Mouse (Mus musculus) liver, embryonic 14.5 days (tissue): Measurements from ENCODE around the gene Eps8. TPM values are rescaled to one million over a fixed set of nuclear protein-coding genes. Genes with fewer than 3 reads are reported as not detected.

Experiments
- ATAC-seq: fragments of 200-750 bp; cut with Nextera tagmentation; 2 replicates; pipeline ENCODE4 v1.8.0; 2017; ENCODE audit warnings: moderate number of reproducible peaks, mild to moderate bottlenecking, moderate library complexity; ENCODE audit not compliant: insufficient read depth
- DNase-seq, 3 experiments: peaks; one replicate each; pipeline ENCODE4 v3.0.0-alpha.2; 2012 to 2013; ENCODE audit warnings: low read depth in 3 of 3, low spot score in 3 of 3
- H3K27ac ChIP-seq: fragments of 300-500 bp; sonication (generic); 2 replicates; pipeline ENCODE4 v1.5.1; 2014; ENCODE audit warnings: moderate library complexity, mild to moderate bottlenecking, control low read depth, inconsistent platforms
- H3K27me3 ChIP-seq: fragments of 300-500 bp; sonication (generic); 2 replicates; pipeline ENCODE4 v1.6.1; 2014; ENCODE audit warnings: mild to moderate bottlenecking, low read length, moderate library complexity; ENCODE audit not compliant: control insufficient read depth, insufficient read depth
- H3K36me3 ChIP-seq: fragments of 300-500 bp; sonication (generic); replicated peaks from 2 replicates; pipeline ENCODE4 v1.6.1; 2014; ENCODE audit warnings: low read depth; ENCODE audit not compliant: control insufficient read depth, insufficient read depth
- H3K4me1 ChIP-seq, 2 experiments: fragments of 200-500 bp in 1 of 2; fragments of 300-500 bp in 1 of 2; sonication (generic) in 1 of 2; replicated peaks; 2 replicates each; pipeline ENCODE4 v1.6.1; 2012 to 2014; ENCODE audit warnings: antibody characterized with exemption in 1 of 2, inconsistent platforms in 1 of 2, low read length in 1 of 2; ENCODE audit not compliant: control insufficient read depth in 2 of 2, insufficient read depth in 2 of 2
- H3K4me2 ChIP-seq: fragments of 300-500 bp; sonication (generic); 2 replicates; pipeline ENCODE4 v1.6.1; 2014; ENCODE audit warnings: low read depth, mild to moderate bottlenecking, control low read depth, moderate library complexity
- H3K4me3 ChIP-seq, 2 experiments: fragments of 200-500 bp in 1 of 2; fragments of 300-500 bp in 1 of 2; sonication (generic) in 1 of 2; 2 replicates each; pipeline ENCODE4 v1.5.1; 2012 to 2014; ENCODE audit warnings: low read depth in 2 of 2, low read length in 2 of 2, mild to moderate bottlenecking in 2 of 2, control low read depth in 1 of 2, inconsistent platforms in 1 of 2, moderate library complexity in 1 of 2; ENCODE audit not compliant: insufficient read depth in 1 of 2
- H3K9ac ChIP-seq: fragments of 300-500 bp; sonication (generic); replicated peaks from 2 replicates; pipeline ENCODE4 v1.6.1; 2014; ENCODE audit warnings: mild to moderate bottlenecking, control low read depth, moderate library complexity
- H3K9me3 ChIP-seq: fragments of 300-500 bp; sonication (generic); 2 replicates; pipeline ENCODE4 v1.6.1; 2016; ENCODE audit warnings: low read length, mixed read lengths; ENCODE audit not compliant: control insufficient read depth
- CTCF ChIP-seq: IDR thresholded peaks from 2 replicates; pipeline ENCODE4 v1.5.1; 2016; ENCODE audit warnings: antibody characterized with exemption, low read depth, control low read depth
- EP300 ChIP-seq: IDR thresholded peaks from 2 replicates; pipeline ENCODE4 v1.6.1; 2016; ENCODE audit warnings: antibody characterized with exemption, low read depth
- WGBS: fragments of 180-500 bp; shearing (Covaris S2); extraction: QIAGEN DNeasy Blood & Tissue Kit; methylation state at CpG from one replicate; pipeline ENCODE4 v1.1.7; 2014; ENCODE audit not compliant: insufficient replicate concordance; 5-methylcytosine and 5-hydroxymethylcytosine counted together
- polyA plus RNA-seq, 2 experiments: library from polyadenylated mRNA; depleted of rRNA in 1 of 2; stranded (reverse) in 1 of 2; unstranded in 1 of 2; fragments of >200 nt; fragmentation: Nextera tagmentation in 1 of 2; extraction: Ambion mirVana in 1 of 2; gene quantifications; 2 replicates each; pipeline versions ENCODE4 v1.2.1 to v1.2.3; 2012 to 2014

The Eps8 gene
- polyA plus RNA-seq, 2 experiments = 0.42 to 1.4 TPM

DNA sequence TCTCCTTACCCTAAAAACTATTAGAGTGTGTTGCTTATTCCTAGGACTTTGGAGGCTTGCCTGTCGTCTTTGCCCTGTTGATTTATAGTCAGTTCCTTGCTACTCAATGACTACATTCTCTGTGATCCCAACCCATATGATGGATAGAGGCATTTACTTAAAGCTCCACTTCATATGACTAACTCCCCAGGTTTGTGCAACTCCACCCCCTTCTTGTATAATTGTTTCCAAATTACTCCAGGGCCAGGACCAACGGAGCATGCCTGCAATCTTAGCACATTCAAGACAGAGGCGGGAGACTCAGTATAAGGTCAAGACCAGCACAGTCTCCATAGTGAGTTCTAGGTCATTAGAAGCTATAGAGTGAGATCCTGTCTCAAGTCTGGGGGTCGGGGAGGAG, 69.4 kb downstream of the Eps8 start:
- H3K9me3 ChIP-seq = no peaks in the 10 kb centered on the region
- no peak for TF ChIP-seq EP300
- TF ChIP-seq CTCF = no peak
- DNase-seq = no peak
- ATAC-seq = no peak
- H3K9ac ChIP-seq = no peak overlapping the region
- H3K4me3 ChIP-seq = no peak overlapping the region
- 56% methylated on average over 4 of the region's 4 CpGs for WGBS
- no peaks in the 10 kb centered on the region for H3K4me1 ChIP-seq
- H3K27ac ChIP-seq = no peak overlapping the region
- no peaks in the 10 kb centered on the region for H3K27me3 ChIP-seq
- H3K4me2 ChIP-seq = no peak overlapping the region
- H3K36me3 ChIP-seq = no peaks in the 10 kb centered on the region

DNA sequence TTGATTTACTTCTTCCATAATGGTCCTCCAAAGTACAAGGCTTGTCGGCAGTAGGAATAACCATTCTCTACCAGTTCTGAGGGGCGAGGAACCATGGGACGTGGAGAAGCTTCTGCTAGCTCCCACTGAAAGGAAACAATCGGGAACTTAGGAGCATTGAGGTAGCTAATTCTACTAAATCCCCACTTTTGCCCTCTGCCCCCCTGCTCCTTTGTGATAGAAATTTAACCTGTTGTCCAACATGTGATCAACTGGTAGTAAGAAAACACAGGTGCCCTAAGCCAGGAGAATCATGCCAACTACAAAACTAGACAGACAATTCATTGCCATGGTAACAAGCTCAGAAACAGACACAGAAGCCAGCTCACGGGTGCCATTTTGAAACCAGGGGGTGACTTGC, 71.6 kb downstream of the Eps8 start:
- H3K4me2 ChIP-seq = no peak overlapping the region
- no peak for DNase-seq
- H3K4me3 ChIP-seq = no peak overlapping the region
- no peak for ATAC-seq
- no peaks in the 10 kb centered on the region for H3K4me1 ChIP-seq
- TF ChIP-seq CTCF (no peak), EP300 (no peak)
- H3K27me3 ChIP-seq = no peaks in the 10 kb centered on the region
- WGBS = 66% methylated on average over 5 of the region's 5 CpGs
- H3K9me3 ChIP-seq = no peaks in the 10 kb centered on the region
- no peak overlapping the region for H3K27ac ChIP-seq
- no peaks in the 10 kb centered on the region for H3K36me3 ChIP-seq
- no peak overlapping the region for H3K9ac ChIP-seq

DNA sequence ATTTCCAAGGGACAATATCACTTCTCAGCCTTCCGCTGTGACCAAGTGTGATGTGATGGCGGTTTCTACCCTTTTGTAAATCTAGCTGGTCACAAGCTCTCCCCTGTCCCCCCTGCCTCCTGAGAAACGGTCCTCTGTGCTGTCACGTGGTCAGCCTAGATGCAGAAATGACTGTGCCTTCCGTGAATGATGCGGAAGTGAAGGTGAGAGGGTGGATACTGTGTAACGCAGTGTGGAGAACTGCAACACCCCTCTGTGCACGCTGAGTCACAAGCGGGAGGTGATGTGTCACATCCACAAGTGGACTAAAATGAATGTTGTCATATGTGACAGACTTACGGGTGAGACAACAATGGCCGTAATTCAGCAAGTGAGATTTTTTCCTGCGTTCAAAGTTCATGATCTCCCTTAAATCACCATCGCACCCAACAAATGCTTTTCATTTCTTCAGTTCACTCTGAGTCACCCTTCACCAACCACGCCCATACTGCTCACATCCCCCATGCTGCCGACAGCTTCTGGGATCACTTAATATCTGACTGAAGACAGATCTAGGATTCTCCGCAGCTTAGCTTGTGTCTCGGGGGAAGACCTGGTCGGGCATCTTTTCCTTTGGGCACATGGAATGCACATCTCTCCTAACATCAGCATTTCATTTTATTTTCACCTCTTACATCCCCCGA, 72.3 kb downstream of the Eps8 start:
- Histone ChIP-seq H3K27ac (no peak overlapping the region), H3K9me3 (no peaks in the 10 kb centered on the region), H3K4me3 (no peak overlapping the region), H3K36me3 (no peaks in the 10 kb centered on the region), H3K27me3 (no peaks in the 10 kb centered on the region), H3K4me1 (no peaks in the 10 kb centered on the region), H3K9ac (no peak overlapping the region), H3K4me2 (no peak overlapping the region)
- DNase-seq = no peak
- TF ChIP-seq CTCF (no peak), EP300 (no peak)
- 69% methylated on average over 19 of the region's 19 CpGs for WGBS
- no peak for ATAC-seq

DNA sequence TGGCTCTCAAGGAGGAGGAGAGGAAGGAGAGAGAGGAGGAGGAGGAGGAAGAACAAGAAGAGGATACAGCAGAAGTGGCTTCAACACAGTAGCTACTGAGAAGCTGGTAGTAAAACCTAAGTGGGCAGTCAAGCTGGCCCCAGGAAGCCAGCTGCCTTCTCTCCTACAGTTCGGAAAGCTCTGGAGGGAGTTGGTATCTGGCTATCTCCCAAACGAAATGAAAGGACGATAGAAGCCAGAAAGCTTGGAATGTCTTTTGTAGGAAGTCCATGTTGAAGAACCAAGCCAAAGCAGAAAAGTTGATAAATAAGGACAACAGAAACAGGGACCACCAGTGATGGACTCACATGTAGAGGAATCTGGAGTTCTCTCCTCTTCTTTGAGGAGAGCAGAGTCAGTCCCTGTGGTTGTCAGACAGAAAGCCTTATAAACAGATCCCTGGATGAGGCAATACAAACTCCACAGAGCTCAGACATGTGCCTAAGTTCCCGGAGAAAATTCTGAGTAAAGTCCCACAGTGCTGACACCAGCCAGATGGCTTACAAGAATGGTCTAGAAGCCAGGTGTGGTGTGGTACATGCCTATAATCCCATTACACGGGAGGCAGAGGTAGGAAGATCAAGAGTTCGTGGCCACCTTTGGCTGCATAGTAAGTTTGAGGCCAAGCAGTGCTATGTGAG, 73.2 kb downstream of the Eps8 start:
- no peak overlapping the region for H3K4me3 ChIP-seq
- H3K9ac ChIP-seq = no peak overlapping the region
- DNase-seq (no peak), ATAC-seq (no peak)
- no peak overlapping the region for H3K27ac ChIP-seq
- no peak overlapping the region for H3K4me2 ChIP-seq
- H3K27me3 ChIP-seq = no peaks in the 10 kb centered on the region
- TF ChIP-seq CTCF = no peak
- no peak for TF ChIP-seq EP300
- H3K9me3 ChIP-seq = no peaks in the 10 kb centered on the region
- no peaks in the 10 kb centered on the region for H3K36me3 ChIP-seq
- 64% methylated on average over 6 of the region's 6 CpGs for WGBS
- peaks cover 0 to 6% of the 10 kb centered on the region in 2 experiments; a peak in 1 of 4 replicates for H3K4me1 ChIP-seq

DNA sequence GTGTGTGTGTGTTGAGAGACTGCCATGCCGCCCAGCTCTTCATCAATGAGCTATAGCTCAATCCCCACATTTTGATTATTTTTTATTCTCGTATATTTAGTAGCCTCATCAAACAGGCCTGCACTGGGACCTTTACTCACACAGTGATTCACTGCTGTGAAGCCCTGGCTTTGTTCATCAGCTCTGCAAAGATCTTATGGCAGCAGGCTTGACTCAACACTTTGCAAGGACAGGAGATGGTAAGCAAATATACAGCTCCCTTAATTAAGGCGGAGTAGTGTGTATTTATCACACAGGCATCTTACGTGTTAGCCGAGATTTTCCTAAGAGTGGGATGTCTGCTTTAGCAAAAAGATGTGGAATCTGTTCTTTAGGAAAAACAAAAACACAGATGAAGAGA, 74.2 kb downstream of the Eps8 start:
- DNase-seq = no peak
- H3K27me3 ChIP-seq = no peaks in the 10 kb centered on the region
- peaks cover 0 to 6% of the 10 kb centered on the region in 2 experiments; a peak in 1 of 4 replicates for H3K4me1 ChIP-seq
- 73% methylated on average over 5 of the region's 5 CpGs for WGBS
- no peak overlapping the region for H3K9ac ChIP-seq
- no peak overlapping the region for H3K4me3 ChIP-seq
- no peak for ATAC-seq
- H3K4me2 ChIP-seq = no peak overlapping the region
- H3K27ac ChIP-seq = no peak overlapping the region
- no peaks in the 10 kb centered on the region for H3K9me3 ChIP-seq
- TF ChIP-seq EP300 (no peak), CTCF (no peak)
- no peaks in the 10 kb centered on the region for H3K36me3 ChIP-seq
